Mouse (Mus musculus): Measurements from ENCODE around the gene Tbc1d9. TPM values are rescaled to one million over a fixed set of nuclear protein-coding genes. Genes with fewer than 3 reads are reported as not detected.

Tbc1d9 gene
- polyA plus RNA-seq, 1 experiment: 11.9 TPM

DNA sequence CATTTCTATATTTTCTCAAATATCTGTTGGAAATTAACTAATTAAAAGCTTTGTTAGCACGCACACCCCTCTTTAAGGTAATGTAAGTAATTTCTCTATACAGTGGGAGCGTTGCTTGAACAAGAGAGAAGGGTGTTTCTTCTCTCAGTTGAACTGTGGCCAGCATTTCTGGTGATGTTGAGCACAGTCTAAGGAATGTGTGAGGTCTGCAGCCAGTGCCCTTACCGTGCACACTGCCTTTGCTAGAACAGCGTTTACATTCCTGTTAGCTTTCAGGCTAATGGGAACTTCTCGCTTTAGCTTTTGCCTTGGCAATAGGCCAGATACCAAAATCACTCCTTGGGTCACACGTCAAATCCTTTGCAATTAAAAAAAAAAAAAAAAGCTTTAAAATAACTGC is 21.2 kb downstream of the Tbc1d9 start:
- no peaks in the 10 kb centered on the region for H3K27me3 ChIP-seq (ENCODE audit: control insufficient read depth, insufficient read depth, low read length)
- no peaks in the 10 kb centered on the region for H3K36me3 ChIP-seq (ENCODE audit: control insufficient read depth, insufficient read depth, low read length)
- no peak overlapping the region for H3K27ac ChIP-seq (ENCODE audit: control insufficient read depth, insufficient read depth, low read length)
- no peak for DNase-seq
- no peak overlapping the region for H3K4me3 ChIP-seq (ENCODE audit: control insufficient read depth, insufficient read depth, low read length)
- TF ChIP-seq CTCF (IDR thresholded peaks at IDR 0.05; ENCODE audit: borderline replicate concordance, control insufficient read depth, extremely low read depth, insufficient read depth, low read length, poor library complexity) (no peak), POLR2A (IDR thresholded peaks at IDR 0.05; ENCODE audit: control insufficient read depth, extremely low read depth, insufficient read depth, low read length, poor library complexity) (no peak)
- WGBS: 80% methylated on average over 6 of the region's 6 CpGs
- H3K4me1 ChIP-seq (replicated peaks; ENCODE audit: control insufficient read depth, insufficient read depth, low read length): no peaks in the 10 kb centered on the region

DNA sequence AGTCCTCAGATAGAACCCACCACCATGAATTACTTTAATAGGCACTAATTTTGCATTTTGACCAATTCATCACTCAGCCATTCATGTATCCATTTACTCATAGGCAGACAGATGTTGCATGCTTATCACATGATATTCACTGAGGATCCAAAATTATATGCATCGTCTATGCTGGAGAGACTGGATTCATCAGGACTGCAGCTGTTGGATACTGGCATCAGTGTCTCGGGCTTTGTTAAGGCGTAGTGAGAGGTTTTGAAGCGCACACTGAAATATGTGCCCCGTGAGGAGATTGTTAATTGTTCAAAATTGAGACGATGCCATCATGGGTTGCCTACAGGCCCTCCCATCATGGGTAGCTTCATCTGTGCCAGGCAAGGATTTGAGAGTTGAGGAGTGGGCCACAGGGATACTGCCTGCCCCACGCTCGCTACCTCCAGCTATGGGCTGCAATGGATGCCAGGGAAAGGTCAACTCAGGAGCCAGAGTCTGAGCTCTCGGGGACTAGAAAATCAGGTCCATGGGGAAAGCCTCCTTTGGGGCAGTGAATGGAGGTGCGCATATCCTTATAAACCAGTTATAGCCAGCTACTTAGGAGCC is 22.3 kb downstream of the Tbc1d9 start:
- no peak overlapping the region for H3K4me3 ChIP-seq (ENCODE audit: control insufficient read depth, insufficient read depth, low read length)
- TF ChIP-seq CTCF (IDR thresholded peaks at IDR 0.05; ENCODE audit: borderline replicate concordance, control insufficient read depth, extremely low read depth, insufficient read depth, low read length, poor library complexity): no peak
- TF ChIP-seq POLR2A (IDR thresholded peaks at IDR 0.05; ENCODE audit: control insufficient read depth, extremely low read depth, insufficient read depth, low read length, poor library complexity): no peak
- no peak for DNase-seq
- H3K27me3 ChIP-seq (ENCODE audit: control insufficient read depth, insufficient read depth, low read length): no peaks in the 10 kb centered on the region
- H3K36me3 ChIP-seq (ENCODE audit: control insufficient read depth, insufficient read depth, low read length): no peaks in the 10 kb centered on the region
- no peaks in the 10 kb centered on the region for H3K4me1 ChIP-seq (replicated peaks; ENCODE audit: control insufficient read depth, insufficient read depth, low read length)
- WGBS: 98% methylated on average over 10 of the region's 10 CpGs
- H3K27ac ChIP-seq (ENCODE audit: control insufficient read depth, insufficient read depth, low read length): no peak overlapping the region

DNA sequence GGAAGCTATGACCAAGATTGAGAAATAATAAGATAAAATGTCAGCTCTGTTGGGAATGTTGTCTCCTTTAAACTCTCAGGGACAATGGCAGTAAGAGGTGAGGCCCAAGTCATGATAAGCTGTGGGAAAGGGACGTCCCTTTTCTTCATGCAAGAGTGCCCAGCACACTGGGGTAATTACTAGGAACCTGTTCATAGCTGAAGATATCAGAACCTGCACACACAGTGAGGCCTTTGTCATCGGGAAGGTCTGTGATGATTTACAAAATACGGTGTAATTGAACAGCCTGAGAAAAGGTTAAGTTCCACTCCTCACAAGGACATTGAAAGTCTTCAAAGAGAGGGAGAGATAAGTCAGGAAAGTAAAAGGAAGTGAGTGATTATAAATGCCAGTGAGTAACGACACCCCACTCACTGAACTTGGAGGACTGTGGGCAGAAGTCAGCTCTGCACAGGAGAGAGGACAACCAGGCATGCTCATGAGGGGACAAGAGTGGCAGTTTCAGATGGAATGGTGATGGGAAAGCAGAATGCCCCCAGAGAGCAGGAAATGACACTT is 24.5 kb downstream of the Tbc1d9 start:
- Histone ChIP-seq H3K4me1 (replicated peaks; ENCODE audit: control insufficient read depth, insufficient read depth, low read length) (no peaks in the 10 kb centered on the region), H3K4me3 (ENCODE audit: control insufficient read depth, insufficient read depth, low read length) (no peak overlapping the region), H3K27ac (ENCODE audit: control insufficient read depth, insufficient read depth, low read length) (no peak overlapping the region), H3K27me3 (ENCODE audit: control insufficient read depth, insufficient read depth, low read length) (no peaks in the 10 kb centered on the region), H3K36me3 (ENCODE audit: control insufficient read depth, insufficient read depth, low read length) (no peaks in the 10 kb centered on the region)
- WGBS: 85% methylated on average over 4 of the region's 4 CpGs
- no peak for TF ChIP-seq POLR2A (IDR thresholded peaks at IDR 0.05; ENCODE audit: control insufficient read depth, extremely low read depth, insufficient read depth, low read length, poor library complexity)
- TF ChIP-seq CTCF (IDR thresholded peaks at IDR 0.05; ENCODE audit: borderline replicate concordance, control insufficient read depth, extremely low read depth, insufficient read depth, low read length, poor library complexity): no peak
- DNase-seq: no peak

DNA sequence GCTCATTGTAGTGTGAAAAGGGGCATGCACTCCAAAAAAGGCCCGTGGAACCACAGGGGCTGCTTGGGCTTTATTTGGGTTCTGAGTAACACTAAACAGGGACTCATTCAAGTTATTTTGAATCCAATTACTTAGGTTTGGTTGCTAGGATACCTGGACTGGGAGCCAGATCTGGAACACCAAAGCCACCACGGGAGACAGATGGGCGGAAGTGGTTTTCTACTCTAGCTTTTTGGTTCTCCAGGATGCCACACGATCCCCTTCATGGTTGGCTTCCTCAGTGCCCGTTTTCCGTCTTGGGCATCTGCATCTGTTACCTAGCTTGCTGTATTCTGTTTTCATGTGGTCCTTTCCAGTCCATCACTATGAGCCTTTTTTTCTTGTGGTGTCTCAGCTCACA is 30.9 kb downstream of the Tbc1d9 start:
- H3K27ac ChIP-seq (ENCODE audit: control insufficient read depth, insufficient read depth, low read length): no peak overlapping the region
- 38% methylated on average over 6 of the region's 6 CpGs for WGBS
- no peaks in the 10 kb centered on the region for H3K27me3 ChIP-seq (ENCODE audit: control insufficient read depth, insufficient read depth, low read length)
- DNase-seq: no peak
- H3K4me1 ChIP-seq (replicated peaks; ENCODE audit: control insufficient read depth, insufficient read depth, low read length): peaks cover 13% of the 10 kb centered on the region
- TF ChIP-seq CTCF (IDR thresholded peaks at IDR 0.05; ENCODE audit: borderline replicate concordance, control insufficient read depth, extremely low read depth, insufficient read depth, low read length, poor library complexity): no peak
- TF ChIP-seq POLR2A (IDR thresholded peaks at IDR 0.05; ENCODE audit: control insufficient read depth, extremely low read depth, insufficient read depth, low read length, poor library complexity): no peak
- H3K36me3 ChIP-seq (ENCODE audit: control insufficient read depth, insufficient read depth, low read length): no peaks in the 10 kb centered on the region
- no peak overlapping the region for H3K4me3 ChIP-seq (ENCODE audit: control insufficient read depth, insufficient read depth, low read length)

- H3K36me3 ChIP-seq (ENCODE audit: control insufficient read depth, insufficient read depth, low read length): no peaks in the 10 kb centered on the region
- H3K27me3 ChIP-seq (ENCODE audit: control insufficient read depth, insufficient read depth, low read length): no peaks in the 10 kb centered on the region
- H3K27ac ChIP-seq (ENCODE audit: control insufficient read depth, insufficient read depth, low read length): no peak overlapping the region
- no peak overlapping the region for H3K4me3 ChIP-seq (ENCODE audit: control insufficient read depth, insufficient read depth, low read length)
- peaks cover 13% of the 10 kb centered on the region for H3K4me1 ChIP-seq (replicated peaks; ENCODE audit: control insufficient read depth, insufficient read depth, low read length)
- no peak for DNase-seq
- TF ChIP-seq POLR2A (IDR thresholded peaks at IDR 0.05; ENCODE audit: control insufficient read depth, extremely low read depth, insufficient read depth, low read length, poor library complexity): no peak
- TF ChIP-seq CTCF (IDR thresholded peaks at IDR 0.05; ENCODE audit: borderline replicate concordance, control insufficient read depth, extremely low read depth, insufficient read depth, low read length, poor library complexity): no peak
- WGBS: 91% methylated on average over 8 of the region's 8 CpGs
Observed at GRCm38 (mm10) chr8:83199715-83200114, 34.6 kb downstream of the Tbc1d9 start.

DNA sequence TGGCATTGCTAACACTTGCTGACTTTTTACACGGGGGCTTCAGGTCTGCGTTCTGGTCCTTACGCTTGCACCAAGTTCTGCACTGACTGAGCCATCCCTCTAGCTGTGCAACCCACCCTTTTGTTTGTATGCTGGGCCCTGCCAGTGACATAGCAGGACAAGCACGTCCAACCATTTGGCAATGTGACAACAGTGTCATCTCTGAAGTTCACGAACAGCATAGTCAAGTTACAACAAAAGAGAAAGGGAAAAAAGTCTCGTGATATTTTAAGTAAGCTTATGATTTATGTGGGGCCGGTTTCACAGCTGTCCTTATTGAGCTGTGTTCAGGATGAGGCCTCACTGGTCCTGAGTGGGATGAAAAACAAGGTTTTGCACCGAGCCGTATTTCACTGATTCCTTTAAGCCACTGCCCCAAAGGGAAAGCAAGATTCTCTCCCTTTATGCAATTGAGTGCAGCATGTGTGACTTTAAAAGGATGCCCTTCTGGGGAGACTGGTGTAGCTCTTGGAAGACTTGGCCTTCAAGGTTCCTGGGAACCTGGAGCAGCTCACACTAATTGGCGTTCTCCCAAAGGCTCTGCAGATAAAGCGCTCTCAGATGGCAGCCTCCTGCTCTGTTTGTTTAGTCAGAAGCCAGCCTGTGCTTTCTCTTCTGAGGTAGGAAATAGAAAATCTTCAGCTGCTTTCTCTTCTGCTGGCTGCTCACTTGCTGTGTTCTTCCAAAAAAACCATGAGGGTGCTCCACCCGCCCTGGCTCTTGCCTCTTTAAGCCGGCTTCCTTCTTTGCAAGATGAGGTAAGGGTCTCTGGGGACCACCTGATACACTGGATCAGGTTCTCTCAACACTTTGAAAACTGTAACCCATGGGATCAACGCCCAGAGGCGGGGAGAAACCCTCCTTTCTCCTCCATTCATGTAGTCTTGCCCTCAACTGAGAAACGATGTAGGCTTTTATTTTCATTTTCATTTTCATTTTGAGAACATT is 35.3 kb downstream of the Tbc1d9 start:
- no peaks in the 10 kb centered on the region for H3K27me3 ChIP-seq (ENCODE audit: control insufficient read depth, insufficient read depth, low read length)
- TF ChIP-seq POLR2A (IDR thresholded peaks at IDR 0.05; ENCODE audit: control insufficient read depth, extremely low read depth, insufficient read depth, low read length, poor library complexity): no peak
- TF ChIP-seq CTCF (IDR thresholded peaks at IDR 0.05; ENCODE audit: borderline replicate concordance, control insufficient read depth, extremely low read depth, insufficient read depth, low read length, poor library complexity): no peak
- H3K4me3 ChIP-seq (ENCODE audit: control insufficient read depth, insufficient read depth, low read length): no peak overlapping the region
- H3K36me3 ChIP-seq (ENCODE audit: control insufficient read depth, insufficient read depth, low read length): no peaks in the 10 kb centered on the region
- peaks cover 13% of the 10 kb centered on the region for H3K4me1 ChIP-seq (replicated peaks; ENCODE audit: control insufficient read depth, insufficient read depth, low read length)
- no peak for DNase-seq
- no peak overlapping the region for H3K27ac ChIP-seq (ENCODE audit: control insufficient read depth, insufficient read depth, low read length)
- 53% methylated on average over 16 of the region's 16 CpGs for WGBS

Measured in thymus, adult 2 months (tissue).